Mouse (Mus musculus): ENCODE measurements around the gene Sf3b2. TPM values are rescaled to one million over a fixed set of nuclear protein-coding genes. Genes with fewer than 3 reads are reported as not detected.
A peak's percentile ranks its signal among the peaks of the same experiment; 100 is the strongest.

Gene Sf3b2
- polyA plus RNA-seq, 1 experiment from 2014 or later = 322 TPM

DNA sequence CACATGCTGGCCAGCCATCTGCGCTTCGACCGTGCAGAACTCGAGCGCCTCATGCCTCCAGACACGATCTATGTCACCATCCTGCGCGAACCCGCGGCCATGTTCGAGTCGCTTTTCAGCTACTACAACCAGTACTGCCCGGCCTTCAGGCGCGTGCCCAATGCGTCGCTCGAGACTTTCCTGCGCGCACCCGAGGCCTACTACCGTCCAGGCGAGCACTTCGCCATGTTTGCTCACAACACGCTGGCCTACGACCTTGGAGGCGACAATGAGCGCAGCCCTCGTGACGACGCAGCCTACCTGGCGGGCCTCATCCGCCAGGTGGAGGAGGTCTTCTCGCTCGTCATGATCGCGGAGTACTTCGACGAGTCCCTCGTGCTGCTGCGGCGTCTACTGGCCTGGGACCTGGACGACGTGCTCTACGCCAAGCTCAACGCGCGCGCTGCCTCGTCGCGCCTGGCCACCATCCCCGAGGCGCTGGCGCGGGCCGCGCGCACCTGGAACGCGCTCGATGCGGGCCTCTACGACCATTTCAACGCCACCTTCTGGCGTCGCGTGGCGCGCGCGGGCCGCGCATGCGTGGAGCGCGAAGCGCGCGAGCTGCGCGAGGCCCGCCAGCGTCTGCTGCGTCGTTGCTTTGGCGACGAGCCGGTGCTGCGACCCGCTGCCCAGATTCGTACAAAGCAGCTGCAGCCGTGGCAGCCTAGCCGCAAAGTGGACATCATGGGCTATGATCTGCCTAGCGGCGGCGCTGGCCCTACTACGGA lies 11.9 kb upstream of the Sf3b2 start:
- Histone ChIP-seq H3K9me3 (ENCODE audit: control insufficient read depth, low read length) (no peaks in the 10 kb centered on the region; the same call in 1 of the 2 replicates), H3K4me2 (ENCODE audit: low read depth, low read length) (peak overlapping the region; percentile 50), H3K36me3 (ENCODE audit: control insufficient read depth, insufficient read depth, low read length) (no peaks in the 10 kb centered on the region), H3K27ac (ENCODE audit: low read length) (no peak overlapping the region), H3K9ac (ENCODE audit: low read length) (peak overlapping the region; percentile 43), H3K4me1 (replicated peaks; ENCODE audit: control insufficient read depth, insufficient read depth, low read length) (no peaks in the 10 kb centered on the region), H3K27me3 (ENCODE audit: control insufficient read depth, insufficient read depth, low read depth, low read length) (peaks cover 4% of the 10 kb centered on the region), H3K4me3 (ENCODE audit: low read length) (peak overlapping the region; percentile 23)
- WGBS = 34% methylated on average over 98 of the region's 98 CpGs
- 0 out of 2 replicates have a peak, but pooled peaks have one; percentile 20 for ATAC-seq (ENCODE audit: low read depth)

DNA sequence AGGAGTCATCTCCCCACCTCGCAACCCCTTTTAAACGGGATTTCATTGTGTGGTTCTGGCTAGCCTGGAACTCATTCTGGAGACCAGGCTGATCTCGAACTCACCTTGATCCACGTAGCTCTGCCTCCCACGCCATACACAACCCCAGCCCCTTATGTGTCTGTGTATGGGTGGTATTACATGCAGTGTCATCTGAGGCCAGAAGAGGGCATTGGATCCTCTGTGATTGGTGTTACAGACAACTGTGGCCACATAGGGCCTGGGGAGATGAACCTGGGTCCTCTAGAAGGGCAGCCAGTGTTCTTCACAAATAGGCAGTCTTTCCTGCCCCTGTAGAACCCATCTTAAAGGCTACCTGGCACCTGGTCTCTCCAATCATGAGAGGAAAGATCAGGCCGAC lies 11.0 kb upstream of the Sf3b2 start:
- no peak for ATAC-seq (ENCODE audit: low read depth)
- Histone ChIP-seq H3K9ac (ENCODE audit: low read length) (no peak overlapping the region), H3K4me1 (replicated peaks; ENCODE audit: control insufficient read depth, insufficient read depth, low read length) (no peaks in the 10 kb centered on the region), H3K9me3 (ENCODE audit: control insufficient read depth, low read length) (no peaks in the 10 kb centered on the region; the same call in 1 of the 2 replicates), H3K27me3 (ENCODE audit: control insufficient read depth, insufficient read depth, low read depth, low read length) (peaks cover 4% of the 10 kb centered on the region), H3K36me3 (ENCODE audit: control insufficient read depth, insufficient read depth, low read length) (no peaks in the 10 kb centered on the region), H3K27ac (ENCODE audit: low read length) (no peak overlapping the region), H3K4me2 (ENCODE audit: low read depth, low read length) (no peak overlapping the region), H3K4me3 (ENCODE audit: low read length) (no peak overlapping the region)
- 76% methylated on average over 6 of the region's 6 CpGs for WGBS

DNA sequence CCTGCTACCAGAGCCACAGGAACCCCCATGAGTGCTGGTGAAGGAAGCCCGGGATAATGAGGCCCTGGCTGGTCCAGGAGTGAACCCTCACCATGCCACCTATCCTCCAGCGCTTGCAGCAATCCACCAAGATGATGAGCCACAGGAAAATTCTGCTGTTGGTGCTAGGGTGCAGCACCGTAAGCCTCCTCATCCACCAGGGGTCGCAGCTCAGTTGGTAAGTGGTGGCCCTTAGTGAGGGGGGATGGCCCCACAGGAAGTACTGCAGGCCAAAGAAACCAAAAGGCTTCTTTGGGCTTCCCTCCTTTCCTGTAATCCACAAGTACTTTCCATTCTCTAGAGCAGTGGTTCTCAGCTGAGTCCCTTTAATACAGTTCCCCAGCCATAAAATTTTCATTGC lies 7.2 kb upstream of the Sf3b2 start:
- Histone ChIP-seq H3K4me2 (ENCODE audit: low read depth, low read length) (no peak overlapping the region), H3K9ac (ENCODE audit: low read length) (no peak overlapping the region), H3K27me3 (ENCODE audit: control insufficient read depth, insufficient read depth, low read depth, low read length) (no peaks in the 10 kb centered on the region; the same call in 1 of the 2 replicates), H3K4me3 (ENCODE audit: low read length) (no peak overlapping the region), H3K9me3 (ENCODE audit: control insufficient read depth, low read length) (no peaks in the 10 kb centered on the region; the same call in 1 of the 2 replicates), H3K4me1 (replicated peaks; ENCODE audit: control insufficient read depth, insufficient read depth, low read length) (0 out of 2 replicates have a peak, but pooled peaks cover 2% of the 10 kb centered on the region), H3K27ac (ENCODE audit: low read length) (no peak overlapping the region), H3K36me3 (ENCODE audit: control insufficient read depth, insufficient read depth, low read length) (no peaks in the 10 kb centered on the region)
- 16% methylated on average over 4 of the region's 4 CpGs for WGBS
- ATAC-seq (ENCODE audit: low read depth) = peak; percentile 57; the same call in 1 of the 2 replicates

DNA sequence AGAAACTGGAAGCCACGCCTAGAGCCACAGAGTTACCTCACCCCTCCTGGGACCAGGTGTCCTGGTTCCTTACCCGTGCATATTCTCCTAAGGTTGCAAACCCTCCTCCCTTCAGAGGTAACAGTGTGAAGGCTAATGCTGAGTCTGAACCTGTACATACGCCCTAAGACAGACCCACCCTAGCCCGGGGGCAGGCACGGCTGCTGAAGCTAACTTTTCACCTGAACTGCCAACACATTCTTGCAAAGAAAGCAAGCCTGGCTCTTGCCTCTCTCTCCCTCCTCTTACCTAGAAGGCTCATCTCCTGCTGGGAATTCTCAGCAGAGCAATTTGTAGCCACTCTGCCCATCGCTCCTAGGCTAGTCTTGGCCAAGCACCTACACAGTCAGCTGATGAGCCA lies 5.3 kb upstream of the Sf3b2 start:
- H3K4me1 ChIP-seq (replicated peaks; ENCODE audit: control insufficient read depth, insufficient read depth, low read length) = peaks cover 7% of the 10 kb centered on the region
- WGBS = 81% methylated on average over 6 of the region's 6 CpGs
- ATAC-seq (ENCODE audit: low read depth) = no peak
- no peak overlapping the region for H3K4me2 ChIP-seq (ENCODE audit: low read depth, low read length)
- H3K27me3 ChIP-seq (ENCODE audit: control insufficient read depth, insufficient read depth, low read depth, low read length) = no peaks in the 10 kb centered on the region
- H3K36me3 ChIP-seq (ENCODE audit: control insufficient read depth, insufficient read depth, low read length) = no peaks in the 10 kb centered on the region
- no peak overlapping the region for H3K9ac ChIP-seq (ENCODE audit: low read length)
- no peak overlapping the region for H3K27ac ChIP-seq (ENCODE audit: low read length)
- no peaks in the 10 kb centered on the region for H3K9me3 ChIP-seq (ENCODE audit: control insufficient read depth, low read length)
- H3K4me3 ChIP-seq (ENCODE audit: low read length) = no peak overlapping the region

- Histone ChIP-seq H3K9ac (ENCODE audit: low read length) (peak within 1 kb of the TSS; percentile 63), H3K4me1 (replicated peaks; ENCODE audit: control insufficient read depth, insufficient read depth, low read length) (peaks cover 18% of the 10 kb centered on the region), H3K9me3 (ENCODE audit: control insufficient read depth, low read length) (no peaks in the 10 kb centered on the region), H3K4me2 (ENCODE audit: low read depth, low read length) (peak within 1 kb of the TSS; percentile 44), H3K4me3 (ENCODE audit: low read length) (peak within 1 kb of the TSS; percentile 35), H3K36me3 (ENCODE audit: control insufficient read depth, insufficient read depth, low read length) (no peaks in the 10 kb centered on the region; the same call in 1 of the 2 replicates), H3K27me3 (ENCODE audit: control insufficient read depth, insufficient read depth, low read depth, low read length) (no peaks in the 10 kb centered on the region), H3K27ac (ENCODE audit: low read length) (no peak within 1 kb of the TSS)
- 8% methylated on average over 31 of the region's 32 CpGs for WGBS
- no peak for ATAC-seq (ENCODE audit: low read depth)
Observed at GRCm38 (mm10) chr19:5297903-5298800, 2.9 kb upstream of the Sf3b2 start, which contains the start of gene Gal3st3. Gene Gal3st3 (plus strand): TSS chr19:5298331.

DNA sequence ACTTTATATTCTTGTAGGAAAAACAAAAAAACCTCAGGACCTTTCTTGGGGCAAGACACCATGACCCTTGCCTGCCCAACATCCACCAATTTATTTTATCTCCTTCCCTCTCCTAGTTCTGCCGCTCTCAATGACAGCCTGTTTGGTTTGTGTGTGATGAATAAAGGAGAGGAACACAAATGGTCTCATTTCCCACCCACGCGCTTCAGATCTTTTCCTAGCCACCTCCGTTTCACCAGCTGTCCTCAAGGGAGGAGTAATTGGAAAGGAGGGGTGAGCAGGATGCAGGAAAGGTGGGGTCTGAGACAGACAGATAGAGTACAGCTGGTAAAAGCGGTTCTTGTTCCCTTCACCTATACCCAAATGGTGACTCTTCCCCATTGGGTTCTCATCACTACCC lies 1.4 kb upstream of the Sf3b2 start:
- no peak overlapping the region for H3K4me3 ChIP-seq (ENCODE audit: low read length)
- no peak for ATAC-seq (ENCODE audit: low read depth)
- no peak overlapping the region for H3K4me2 ChIP-seq (ENCODE audit: low read depth, low read length)

DNA sequence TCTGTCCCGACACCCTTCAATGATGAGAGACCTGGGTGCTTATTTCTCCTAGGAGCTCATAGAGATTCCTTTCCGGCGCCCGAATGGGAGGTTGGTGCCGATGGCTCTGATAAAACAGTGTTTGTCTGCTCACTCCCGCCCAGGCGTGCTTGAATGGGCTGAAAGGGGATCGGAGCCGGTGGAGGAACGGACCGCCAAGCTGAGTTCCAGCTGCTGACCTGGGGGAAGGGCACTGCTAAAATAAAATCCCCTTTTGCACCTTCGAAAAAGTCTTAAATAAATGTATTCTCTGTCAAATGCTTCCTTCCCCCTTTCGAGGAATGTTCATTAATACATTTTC lies 451 bp upstream of the Sf3b2 start:
- Histone ChIP-seq H3K27ac (ENCODE audit: low read length) (peak overlapping the region; percentile 81), H3K4me1 (replicated peaks; ENCODE audit: control insufficient read depth, insufficient read depth, low read length) (peaks cover 18% of the 10 kb centered on the region), H3K9me3 (ENCODE audit: control insufficient read depth, low read length) (no peaks in the 10 kb centered on the region), H3K9ac (ENCODE audit: low read length) (peak overlapping the region; percentile 76), H3K4me3 (ENCODE audit: low read length) (peak overlapping the region; percentile 88), H3K36me3 (ENCODE audit: control insufficient read depth, insufficient read depth, low read length) (peaks cover 18% of the 10 kb centered on the region), H3K27me3 (ENCODE audit: control insufficient read depth, insufficient read depth, low read depth, low read length) (no peaks in the 10 kb centered on the region), H3K4me2 (ENCODE audit: low read depth, low read length) (peak overlapping the region; percentile 68)
- ATAC-seq (ENCODE audit: low read depth) = peak; percentile 57
- 4% methylated on average over 13 of the region's 13 CpGs for WGBS

More for the DNA sequence above, 1.4 kb upstream of the Sf3b2 start:
- no peak overlapping the region for H3K27ac ChIP-seq (ENCODE audit: low read length)
- H3K27me3 ChIP-seq (ENCODE audit: control insufficient read depth, insufficient read depth, low read depth, low read length) = no peaks in the 10 kb centered on the region
- no peaks in the 10 kb centered on the region for H3K9me3 ChIP-seq (ENCODE audit: control insufficient read depth, low read length)
- H3K4me1 ChIP-seq (replicated peaks; ENCODE audit: control insufficient read depth, insufficient read depth, low read length) = peaks cover 18% of the 10 kb centered on the region
- no peak overlapping the region for H3K9ac ChIP-seq (ENCODE audit: low read length)
- peaks cover 12% of the 10 kb centered on the region for H3K36me3 ChIP-seq (ENCODE audit: control insufficient read depth, insufficient read depth, low read length)
- WGBS = 32% methylated on average over 5 of the region's 5 CpGs

GRCm38 (mm10) chr19:5278381-5278780 lies 16.9 kb downstream of the Sf3b2 start:
- Histone ChIP-seq H3K4me3 (ENCODE audit: low read length) (no peak overlapping the region), H3K9ac (ENCODE audit: low read length) (no peak overlapping the region), H3K4me1 (replicated peaks; ENCODE audit: control insufficient read depth, insufficient read depth, low read length) (peaks cover 11% of the 10 kb centered on the region), H3K27me3 (ENCODE audit: control insufficient read depth, insufficient read depth, low read depth, low read length) (no peaks in the 10 kb centered on the region), H3K36me3 (ENCODE audit: control insufficient read depth, insufficient read depth, low read length) (peaks cover 53% of the 10 kb centered on the region), H3K4me2 (ENCODE audit: low read depth, low read length) (no peak overlapping the region), H3K27ac (ENCODE audit: low read length) (no peak overlapping the region), H3K9me3 (ENCODE audit: control insufficient read depth, low read length) (no peaks in the 10 kb centered on the region)
- WGBS = 76% methylated on average over 8 of the region's 8 CpGs
- no peak for ATAC-seq (ENCODE audit: low read depth)

DNA sequence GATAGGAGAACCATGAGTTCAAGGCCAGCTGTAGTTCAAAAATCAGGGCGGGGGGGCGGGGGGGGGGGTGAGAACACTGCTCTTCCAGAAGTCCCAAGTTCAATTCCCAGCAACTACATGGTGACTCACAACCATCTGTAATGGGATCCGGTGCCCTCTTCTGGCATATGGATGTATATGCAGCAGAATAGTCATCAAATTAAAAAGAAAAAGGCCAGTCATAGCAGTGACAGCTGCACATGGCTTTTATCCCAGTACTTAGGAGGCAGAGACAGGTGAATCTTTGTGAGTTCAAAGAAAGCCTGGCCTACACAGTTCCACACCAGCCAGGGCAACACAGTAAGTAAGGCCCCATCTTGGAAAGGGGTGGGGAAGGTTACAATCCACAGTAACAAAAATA lies 18.1 kb downstream of the Sf3b2 start:
- peaks cover 49% of the 10 kb centered on the region for H3K36me3 ChIP-seq (ENCODE audit: control insufficient read depth, insufficient read depth, low read length)
- H3K9me3 ChIP-seq (ENCODE audit: control insufficient read depth, low read length) = no peaks in the 10 kb centered on the region
- peaks cover 12% of the 10 kb centered on the region for H3K4me1 ChIP-seq (replicated peaks; ENCODE audit: control insufficient read depth, insufficient read depth, low read length)
- H3K4me3 ChIP-seq (ENCODE audit: low read length) = no peak overlapping the region
- ATAC-seq (ENCODE audit: low read depth) = no peak
- H3K27ac ChIP-seq (ENCODE audit: low read length) = no peak overlapping the region
- no peak overlapping the region for H3K9ac ChIP-seq (ENCODE audit: low read length)
- 87% methylated on average over 3 of the region's 3 CpGs for WGBS
- H3K27me3 ChIP-seq (ENCODE audit: control insufficient read depth, insufficient read depth, low read depth, low read length) = no peaks in the 10 kb centered on the region
- H3K4me2 ChIP-seq (ENCODE audit: low read depth, low read length) = no peak overlapping the region

Measured in lung, embryonic 16.5 days (tissue).